Mouse (Mus musculus) myocyte (in vitro differentiated cells): ENCODE measurements at regions not wholly inside any gene's neighbourhood (a gene's known extent, or its start where the extent isn't known, plus 50 kb on each side); places are given as distances from the start of the nearest gene placed in this dataset.

Experiments
- H3K27me3 ChIP-seq: one replicate; pipeline ENCODE4 v1.6.1; 2011; ENCODE audit not compliant: control insufficient read depth, insufficient read depth, insufficient read length
- H3K36me3 ChIP-seq: one replicate; pipeline ENCODE4 v1.6.1; 2011; ENCODE audit not compliant: control insufficient read depth, insufficient read depth
- H3K4me2 ChIP-seq: one replicate; pipeline ENCODE4 v1.6.1; 2011; ENCODE audit warnings: low read depth, control low read depth
- H3K4me3 ChIP-seq: one replicate; pipeline ENCODE4 v1.5.1; 2011; ENCODE audit warnings: mild to moderate bottlenecking, control low read depth, moderate library complexity
- H3K79me2 ChIP-seq: one replicate; pipeline ENCODE4 v1.6.1; 2011; ENCODE audit not compliant: control insufficient read depth, insufficient read depth
- H3ac ChIP-seq: one replicate; pipeline ENCODE4 v1.6.1; 2011; ENCODE audit not compliant: control insufficient read depth, insufficient read length
- CEBPB ChIP-seq: IDR thresholded peaks from 2 replicates; pipeline ENCODE4 v1.6.1; 2011; ENCODE audit warnings: mild to moderate bottlenecking, moderate library complexity; ENCODE audit not compliant: poor library complexity, insufficient read depth, severe bottlenecking
- E2F4 ChIP-seq: IDR thresholded peaks from one replicate; pipeline ENCODE4 v1.6.1; 2011; ENCODE audit warnings: mild to moderate bottlenecking, control low read depth, moderate library complexity; ENCODE audit not compliant: insufficient read depth
- MAX ChIP-seq: IDR thresholded peaks from one replicate; pipeline ENCODE4 v1.6.1; 2011; ENCODE audit warnings: low read depth, mild to moderate bottlenecking, control low read depth
- MYOD1 ChIP-seq, 3 experiments: IDR thresholded peaks; one replicate each; pipeline ENCODE4 v1.6.1; 2011; ENCODE audit warnings: control low read depth in 2 of 3, low read depth in 2 of 3, mild to moderate bottlenecking in 2 of 3, moderate library complexity in 1 of 3; ENCODE audit not compliant: insufficient read length in 2 of 3, control insufficient read depth in 1 of 3
- MYOG ChIP-seq, 3 experiments: IDR thresholded peaks; one replicate each; pipeline ENCODE4 v1.6.1; 2011; ENCODE audit warnings: control low read depth in 2 of 3, low read depth in 2 of 3, mild to moderate bottlenecking in 2 of 3; ENCODE audit not compliant: insufficient read length in 2 of 3, control insufficient read depth in 1 of 3, insufficient read depth in 1 of 3
- POLR2A ChIP-seq: IDR thresholded peaks from one replicate; pipeline ENCODE4 v1.6.1; 2011; ENCODE audit warnings: low read depth, mild to moderate bottlenecking, control low read depth, moderate library complexity; ENCODE audit not compliant: insufficient read length
- POLR2AphosphoS2 ChIP-seq: IDR thresholded peaks from one replicate; pipeline ENCODE4 v1.6.1; 2011; ENCODE audit warnings: low read depth, control low read depth; ENCODE audit not compliant: insufficient read length
- REST ChIP-seq: IDR thresholded peaks from one replicate; pipeline ENCODE4 v1.6.1; 2011; ENCODE audit warnings: mild to moderate bottlenecking, control low read depth, moderate library complexity; ENCODE audit not compliant: insufficient read depth, insufficient read length
- SRF ChIP-seq: IDR thresholded peaks from one replicate; pipeline ENCODE4 v1.6.1; 2011; ENCODE audit warnings: low read depth; ENCODE audit not compliant: control insufficient read depth, insufficient read length
- TCF12 ChIP-seq: IDR thresholded peaks from one replicate; pipeline ENCODE4 v1.6.1; 2011; ENCODE audit warnings: mild to moderate bottlenecking, control low read depth; ENCODE audit not compliant: poor library complexity, insufficient read depth, severe bottlenecking
- TCF3 ChIP-seq: IDR thresholded peaks from one replicate; pipeline ENCODE4 v1.6.1; 2011; ENCODE audit warnings: low read depth, control low read depth; ENCODE audit not compliant: insufficient read length
- USF1 ChIP-seq: IDR thresholded peaks from one replicate; pipeline ENCODE4 v1.6.1; 2011; ENCODE audit warnings: low read depth, mild to moderate bottlenecking, control low read depth, moderate library complexity

- H3K4me2 ChIP-seq = no peak overlapping the region
- H3K4me3 ChIP-seq = no peak overlapping the region
- H3K27me3 ChIP-seq = no peaks in the 10 kb centered on the region
- H3K79me2 ChIP-seq = no peaks in the 10 kb centered on the region
- no peak overlapping the region for H3ac ChIP-seq
- H3K36me3 ChIP-seq = no peaks in the 10 kb centered on the region
- no peak for TF ChIP-seq MYOG (IDR thresholded peaks at IDR 0.05; ENCODE audit: control insufficient read depth in 1 of 3, insufficient read depth in 1 of 3, insufficient read length in 2 of 3, low read depth in 2 of 3)
- TF ChIP-seq SRF = no peak
- TF ChIP-seq POLR2A = no peak
- TF ChIP-seq REST = no peak
- TF ChIP-seq MYOD1 (IDR thresholded peaks at IDR 0.05; ENCODE audit: control insufficient read depth in 1 of 3, insufficient read length in 2 of 3, low read depth in 2 of 3) = no peak
- TF ChIP-seq TCF12 = no peak
- no peak for TF ChIP-seq CEBPB
- TF ChIP-seq MAX = no peak
- no peak for TF ChIP-seq POLR2AphosphoS2
- no peak for TF ChIP-seq USF1
- no peak for TF ChIP-seq TCF3
- TF ChIP-seq E2F4 = no peak
These were observed 75.9 kb upstream of the Frmd4b start for GRCm38 (mm10) chr6:97693281-97693680.

- no peaks in the 10 kb centered on the region for H3K36me3 ChIP-seq
- H3K79me2 ChIP-seq = no peaks in the 10 kb centered on the region
- no peak overlapping the region for H3K4me2 ChIP-seq
- TF ChIP-seq POLR2A = no peak
- H3K27me3 ChIP-seq = no peaks in the 10 kb centered on the region
- no peak overlapping the region for H3ac ChIP-seq
- no peak overlapping the region for H3K4me3 ChIP-seq
These were observed 73.8 kb upstream of the Frmd4b start for GRCm38 (mm10) chr6:97691136-97691535.

DNA sequence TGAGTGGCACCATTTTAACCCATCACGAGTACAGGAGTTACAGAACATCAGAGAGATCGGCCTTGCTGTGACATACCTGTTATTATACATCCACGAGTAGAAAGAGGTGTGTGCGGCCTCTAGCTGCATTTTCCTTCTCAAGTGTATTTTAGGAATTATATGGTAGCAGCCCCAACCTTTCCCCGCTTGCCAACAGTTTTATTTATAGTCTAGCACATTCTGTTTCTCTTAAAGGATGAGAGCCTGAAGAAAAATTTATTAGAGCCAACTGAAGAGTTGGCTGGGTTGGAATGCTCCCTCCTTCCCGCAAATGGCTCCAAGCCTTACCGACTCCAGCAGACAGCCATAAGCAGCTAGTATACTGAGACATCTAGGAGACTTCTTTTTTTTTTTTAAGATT is 67.0 kb upstream of the Frmd4b start:
- TF ChIP-seq TCF3 (no peak), E2F4 (no peak), TCF12 (no peak), MYOD1 (IDR thresholded peaks at IDR 0.05; ENCODE audit: control insufficient read depth in 1 of 3, insufficient read length in 2 of 3, low read depth in 2 of 3) (no peak), POLR2A (no peak), MYOG (IDR thresholded peaks at IDR 0.05; ENCODE audit: control insufficient read depth in 1 of 3, insufficient read depth in 1 of 3, insufficient read length in 2 of 3, low read depth in 2 of 3) (no peak), POLR2AphosphoS2 (no peak), REST (no peak), CEBPB (no peak)
- no peaks in the 10 kb centered on the region for H3K79me2 ChIP-seq
- no peak overlapping the region for H3K4me2 ChIP-seq
- H3K27me3 ChIP-seq = no peaks in the 10 kb centered on the region
- H3K4me3 ChIP-seq = no peak overlapping the region
- no peaks in the 10 kb centered on the region for H3K36me3 ChIP-seq
- H3ac ChIP-seq = no peak overlapping the region

- no peak overlapping the region for H3K4me2 ChIP-seq
- no peaks in the 10 kb centered on the region for H3K36me3 ChIP-seq
- H3K27me3 ChIP-seq = no peaks in the 10 kb centered on the region
- no peaks in the 10 kb centered on the region for H3K79me2 ChIP-seq
- no peak for TF ChIP-seq E2F4
- no peak for TF ChIP-seq CEBPB
- no peak for TF ChIP-seq MYOD1 (IDR thresholded peaks at IDR 0.05; ENCODE audit: control insufficient read depth in 1 of 3, insufficient read length in 2 of 3, low read depth in 2 of 3)
- no peak for TF ChIP-seq SRF
- TF ChIP-seq USF1 = no peak
- no peak for TF ChIP-seq MAX
- TF ChIP-seq MYOG (IDR thresholded peaks at IDR 0.05; ENCODE audit: control insufficient read depth in 1 of 3, insufficient read depth in 1 of 3, insufficient read length in 2 of 3, low read depth in 2 of 3) = no peak
- no peak for TF ChIP-seq REST
- TF ChIP-seq POLR2AphosphoS2 = no peak
- TF ChIP-seq TCF12 = no peak
- TF ChIP-seq TCF3 = no peak
- no peak for TF ChIP-seq POLR2A
- H3ac ChIP-seq = no peak overlapping the region
- H3K4me3 ChIP-seq = no peak overlapping the region
These were observed 64.9 kb upstream of the Frmd4b start for GRCm38 (mm10) chr6:97682213-97682612.

DNA sequence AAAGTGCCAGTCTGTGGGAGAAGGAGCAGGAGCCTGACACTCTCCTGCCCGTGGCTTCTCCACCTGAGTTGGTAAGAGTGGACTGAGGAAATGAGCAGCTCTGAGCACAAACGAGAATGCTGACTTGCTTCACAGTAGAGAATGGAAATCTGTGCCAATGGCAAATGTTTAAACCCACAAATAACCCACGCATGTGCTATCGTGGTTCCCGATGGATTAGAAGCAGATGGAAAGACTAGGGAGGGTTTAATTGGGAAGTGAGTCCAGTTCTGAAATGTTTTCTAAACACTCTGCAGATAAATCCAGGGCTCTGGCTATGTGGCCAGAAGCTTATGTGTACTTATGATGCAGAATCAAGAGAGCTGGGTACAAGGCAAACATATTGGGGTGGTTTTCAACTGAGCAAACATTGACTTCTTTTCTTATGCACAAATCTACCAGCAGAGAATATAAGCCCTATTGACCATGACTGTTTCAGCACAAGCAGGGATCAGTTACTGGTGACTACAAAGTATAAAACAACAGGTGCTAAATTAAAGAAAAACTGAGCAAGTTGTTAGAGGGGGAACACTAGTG is 57.9 kb upstream of the Frmd4b start:
- no peak overlapping the region for H3K4me2 ChIP-seq
- no peak overlapping the region for H3ac ChIP-seq
- TF ChIP-seq CEBPB = no peak
- no peak for TF ChIP-seq USF1
- no peak for TF ChIP-seq POLR2AphosphoS2
- TF ChIP-seq TCF3 = no peak
- TF ChIP-seq REST = no peak
- TF ChIP-seq TCF12 = no peak
- TF ChIP-seq SRF = no peak
- TF ChIP-seq MYOD1 (IDR thresholded peaks at IDR 0.05; ENCODE audit: control insufficient read depth in 1 of 3, insufficient read length in 2 of 3, low read depth in 2 of 3) = no peak
- no peak for TF ChIP-seq POLR2A
- TF ChIP-seq MAX = no peak
- TF ChIP-seq MYOG (IDR thresholded peaks at IDR 0.05; ENCODE audit: control insufficient read depth in 1 of 3, insufficient read depth in 1 of 3, insufficient read length in 2 of 3, low read depth in 2 of 3) = no peak
- no peak for TF ChIP-seq E2F4

More for the DNA sequence above, 57.9 kb upstream of the Frmd4b start:
- Histone ChIP-seq H3K27me3 (no peaks in the 10 kb centered on the region), H3K36me3 (no peaks in the 10 kb centered on the region), H3K4me3 (no peak overlapping the region), H3K79me2 (no peaks in the 10 kb centered on the region)
